Mouse (Mus musculus) left cerebral cortex, postnatal 36 days (tissue): Measurements from ENCODE around the gene Fermt3. TPM values are rescaled to one million over a fixed set of nuclear protein-coding genes. Genes with fewer than 3 reads are reported as not detected.

Experiments used
- DNase-seq, 2 experiments: peaks; one replicate each; pipeline ENCODE4 v3.0.0; 2021 to 2022; ENCODE audit warnings: low spot score in 2 of 2, mixed read lengths in 1 of 2
- intact Hi-C: fragments of 180-260 bp; cut with DNase I; formaldehyde crosslinking; loops from one replicate; pipeline ENCODE4 v1.15.1; 2025
- total RNA-seq, 2 experiments: library from RNA; stranded (reverse); gene quantifications; 2 replicates each; pipeline ENCODE4 v1.2.3; 2021

Fermt3 gene
- total RNA-seq, 2 experiments from 2014 or later = 3.7 to 4.9 TPM

DNA sequence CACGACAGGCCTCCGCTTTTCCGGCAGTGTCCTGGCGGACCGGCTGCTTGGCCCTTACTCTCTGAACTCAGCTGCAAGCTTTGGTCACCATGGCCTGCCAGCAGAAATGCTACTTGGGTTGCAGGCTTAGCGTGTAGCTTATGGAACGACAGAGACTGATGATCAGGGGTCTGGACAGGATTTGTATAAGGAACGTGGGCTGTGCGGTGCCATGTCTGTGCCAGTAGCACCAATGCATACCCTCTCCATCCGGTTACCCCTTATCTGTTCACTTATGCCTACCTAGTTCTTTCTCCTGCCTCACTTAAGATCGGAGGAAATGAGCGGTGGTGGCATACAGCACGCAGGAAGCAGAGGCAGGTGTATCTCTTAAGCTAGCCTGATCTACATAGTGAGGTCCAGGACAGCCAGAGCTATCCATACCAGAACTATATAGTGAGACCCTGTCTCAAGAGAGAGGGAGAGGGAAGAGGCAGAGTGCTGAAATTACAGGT, 21.4 kb upstream of the Fermt3 start:
- intact Hi-C loops = no loop called here
- no peak for DNase-seq

DNA sequence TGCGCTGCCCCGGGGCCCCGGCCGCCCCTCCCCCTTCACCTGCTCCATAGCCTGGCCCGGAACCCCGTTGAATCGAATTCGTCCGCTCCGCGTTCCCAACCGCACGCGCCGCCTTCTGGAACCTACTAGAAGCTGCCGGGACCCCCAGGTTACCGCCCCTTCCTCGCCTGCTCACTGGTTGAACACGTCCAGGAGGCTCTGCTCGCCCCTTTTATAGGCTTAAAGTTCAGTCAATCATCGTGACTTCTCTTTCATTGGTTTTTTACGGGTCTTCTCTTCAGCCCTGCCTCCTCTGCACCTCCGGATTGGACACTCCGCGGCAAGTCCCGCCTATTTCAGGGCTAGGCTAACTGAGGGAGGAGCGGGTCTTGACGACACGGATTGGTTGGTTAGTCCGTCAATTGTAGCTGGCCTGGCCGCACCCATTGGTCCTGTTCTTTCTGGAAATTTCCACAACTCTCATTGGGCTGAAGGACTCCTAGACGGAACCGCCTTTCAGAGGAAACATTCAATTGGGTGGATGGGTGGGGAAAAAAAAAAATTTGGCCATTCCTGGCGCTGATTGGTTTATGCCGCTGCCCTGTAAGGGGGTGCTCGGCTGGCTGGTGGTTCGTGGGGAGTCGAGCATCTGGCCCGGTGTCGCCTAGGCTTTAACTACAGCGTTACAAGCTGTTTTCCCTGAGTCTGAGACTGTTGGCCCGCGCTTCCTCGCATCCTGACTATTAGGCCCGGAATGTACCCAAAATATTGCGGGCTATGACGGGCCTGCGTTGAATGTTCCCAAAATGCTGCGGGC, 20.8 kb upstream of the Fermt3 start, which contains the start of gene Stip1:
Gene Stip1, minus strand, starts transcription at position 127 of the 796 bp plus-strand sequence.
- DNase-seq = peak; percentile 98 to 99
- intact Hi-C loops = no loop called here

- DNase-seq = peak in 1 of 2 experiments; percentile 57
- intact Hi-C loops = no loop called here
Measured at GRCm38 (mm10) chr19:7039088-7039720, 19.9 kb upstream of the Fermt3 start.

DNA sequence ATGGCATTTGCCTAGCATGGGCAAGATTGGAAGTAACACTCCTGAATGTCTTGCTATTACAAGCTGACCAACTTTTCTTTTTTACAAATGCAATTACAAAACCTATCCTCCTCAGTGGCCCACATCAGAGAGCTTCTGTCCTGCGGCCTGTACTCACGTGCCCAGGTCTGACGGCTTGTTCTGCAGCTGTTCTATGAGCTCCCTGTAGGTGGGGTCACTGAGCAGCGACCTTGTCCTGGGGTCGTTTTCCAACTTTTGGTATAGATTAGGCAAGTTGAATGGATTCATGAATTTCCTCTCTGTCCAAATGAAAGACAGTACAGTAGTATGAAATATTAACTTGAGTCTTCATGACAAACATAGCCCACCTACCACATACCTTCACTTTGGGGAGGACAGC, 14.7 kb upstream of the Fermt3 start:
- intact Hi-C loops = no loop called here
- DNase-seq = no peak

DNA sequence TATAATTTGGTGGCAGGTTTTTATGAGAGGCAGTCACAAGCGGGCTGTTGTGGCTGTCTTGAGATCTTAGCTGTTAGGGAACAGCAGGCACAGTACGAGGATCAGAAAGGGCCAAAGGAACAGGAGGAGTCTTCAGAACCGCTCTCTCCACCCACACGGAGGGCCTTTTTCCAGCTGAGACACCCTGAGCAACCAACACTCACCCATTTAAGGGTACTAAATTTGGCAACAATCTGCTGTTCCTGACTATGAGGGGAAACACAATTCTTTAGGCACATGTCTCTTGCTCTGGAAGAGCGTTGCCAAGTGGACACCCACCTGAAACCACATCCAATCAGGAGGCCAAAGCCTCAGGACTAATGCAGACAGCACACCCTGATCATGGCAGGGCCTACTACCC, 10.3 kb upstream of the Fermt3 start:
- DNase-seq = peak; percentile 70 to 72
- intact Hi-C loops = loop anchor here (10.0 kb wide), 1 partner anchor 105 kb away; the partner anchor contains the start of genes Catsperz and Esrra

- intact Hi-C loops = loop anchor here (10.0 kb wide), 1 partner anchor 95 kb away; the partner anchor contains the start of genes Catsperz and Esrra
- DNase-seq = no peak
Measured at GRCm38 (mm10) chr19:7020224-7020641, 964 bp upstream of the Fermt3 start.

GRCm38 (mm10) chr19:7018546-7018945, 723 bp downstream of the Fermt3 start:
- intact Hi-C loops = no loop called here
- DNase-seq = no peak

GRCm38 (mm10) chr19:7017541-7018457, 1.5 kb downstream of the Fermt3 start:
- no peak for DNase-seq
- intact Hi-C loops = no loop called here

DNA sequence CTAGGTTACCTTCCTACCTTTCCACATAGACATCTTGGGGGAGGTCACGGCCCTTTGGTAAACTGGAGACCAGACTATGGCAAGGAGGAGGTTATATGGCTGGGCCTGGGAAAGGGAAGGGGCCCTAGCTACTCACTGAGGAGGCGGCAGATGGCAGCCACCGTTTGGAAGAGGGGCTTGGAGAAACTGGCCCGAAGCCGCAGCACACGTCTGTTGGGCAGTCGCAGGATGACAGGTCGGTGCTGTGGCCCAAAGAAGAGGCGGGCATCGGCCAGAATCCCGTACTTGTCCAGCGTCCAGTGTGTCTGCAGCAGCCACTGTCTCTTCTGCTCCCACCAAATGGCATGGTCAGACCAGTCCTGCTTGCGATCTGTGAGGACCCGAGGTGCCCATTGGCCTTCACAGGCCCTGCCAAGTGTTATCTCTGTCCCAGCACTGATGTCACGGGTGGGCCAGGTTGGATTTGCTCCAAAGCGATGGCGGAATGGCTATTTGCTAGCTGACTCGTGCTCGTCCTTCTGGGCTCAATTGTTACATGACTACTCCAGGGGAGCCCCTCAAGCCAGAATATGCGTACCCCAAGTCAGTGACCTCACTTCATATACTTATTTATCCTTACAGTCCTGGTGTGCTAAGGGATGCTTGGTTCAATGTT, 4.7 kb downstream of the Fermt3 start:
- no peak for DNase-seq
- intact Hi-C loops = no loop called here

DNA sequence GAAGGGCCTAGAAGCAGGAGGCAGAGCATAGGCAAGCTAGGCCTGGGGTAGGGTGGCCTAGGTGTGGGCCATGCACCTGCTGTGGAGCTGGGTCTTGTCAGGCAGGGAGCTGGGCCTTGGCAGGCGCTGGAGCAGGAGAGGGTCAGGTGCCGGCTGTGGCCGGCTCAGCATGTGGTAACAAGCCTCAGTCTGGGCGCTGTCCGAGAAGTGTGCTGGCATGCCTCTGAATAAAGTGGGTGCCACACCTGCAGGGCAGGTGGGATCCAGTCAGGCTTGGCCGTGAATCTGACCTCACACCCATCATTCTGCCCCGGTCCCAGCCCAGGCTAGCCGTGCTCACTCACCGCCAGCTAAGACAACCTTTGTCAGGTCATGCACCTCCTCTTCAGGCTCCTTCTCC, 5.3 kb downstream of the Fermt3 start:
- intact Hi-C loops = no loop called here
- no peak for DNase-seq

- intact Hi-C loops = no loop called here
Measured at GRCm38 (mm10) chr19:7012426-7012825, 6.8 kb downstream of the Fermt3 start.

GRCm38 (mm10) chr19:7006892-7007593, 12.2 kb downstream of the Fermt3 start:
- intact Hi-C loops = no loop called here
- no peak for DNase-seq

More at GRCm38 (mm10) chr19:7012426-7012825, 6.8 kb downstream of the Fermt3 start:
- no peak for DNase-seq

- DNase-seq = no peak
- intact Hi-C loops = no loop called here
Measured at GRCm38 (mm10) chr19:6999360-7000063, 19.8 kb downstream of the Fermt3 start.

GRCm38 (mm10) chr19:6997721-6998290, 21.5 kb downstream of the Fermt3 start:
- no peak for DNase-seq
- intact Hi-C loops = no loop called here

GRCm38 (mm10) chr19:6996006-6996405, 23.3 kb downstream of the Fermt3 start, which contains the start of the genes Nudt22 and Trpt1:
Gene Nudt22 (minus strand): TSS chr19:6996117.
Gene Trpt1 (plus strand): TSS chr19:6996131.
- DNase-seq = peak; percentile 84 to 85
- intact Hi-C loops = no loop called here

- intact Hi-C loops = no loop called here
- no peak for DNase-seq
Measured at GRCm38 (mm10) chr19:6995255-6995991, 23.8 kb downstream of the Fermt3 start.

- intact Hi-C loops = no loop called here
Measured at GRCm38 (mm10) chr19:6994489-6994888, 24.8 kb downstream of the Fermt3 start.

More at GRCm38 (mm10) chr19:6994489-6994888, 24.8 kb downstream of the Fermt3 start:
- DNase-seq = no peak
